In genomic region chr11:64220888-64221287, GRCm38 (mm10) we compare ENCODE assay signal across 15 mouse cellular contexts.
A peak's percentile ranks its signal among the peaks of the same experiment; 100 is the strongest.
DNase-seq lines count a peak whose midpoint lies in the region; ATAC-seq and TF ChIP-seq lines count a peak whose summit lies in the region.
"Had no signal": no experiment of that assay in that cellular context is flagged by ENCODE, and none has a peak within 500 bp of the region (broad histone marks: within the 10 kb centered on the region; RNA-seq: fewer than 3 reads in every experiment).

No protein-coding gene starts in this region.

- H3K9me3 ChIP-seq in heart, postnatal 0 days (replicated peaks; ENCODE audit: control insufficient read depth, low read length): no peaks in the 10 kb centered on the region
- no peaks in the 10 kb centered on the region for H3K9me3 ChIP-seq in MEL (replicated peaks; ENCODE audit: insufficient read depth, low read length)
- no peaks in the 10 kb centered on the region for H3K9me3 ChIP-seq in stomach, postnatal 0 days (ENCODE audit: control insufficient read depth, low read length)
- no peaks in the 10 kb centered on the region for H3K9me3 ChIP-seq in midbrain, embryonic 14.5 days (ENCODE audit: control insufficient read depth, low read length)
- H3K9me3 ChIP-seq: limb, embryonic 13.5 days had no signal

- DNase-seq in heart, postnatal 0 days (ENCODE audit: low spot score): no peak
- no peak for DNase-seq in heart, adult 18-20 months
- DNase-seq in lung, adult 2 months: no peak
- DNase-seq in lung, postnatal 10 days: no peak
- DNase-seq in MEL (ENCODE audit: low read depth, low spot score): peak; percentile 13
- DNase-seq in stomach, postnatal 0 days (ENCODE audit: low spot score): no peak
- DNase-seq in midbrain, embryonic 14.5 days: no peak
- DNase-seq: cerebellum, adult 11 months; cerebellum, postnatal 36 days; heart, postnatal 14 days; kidney, postnatal 14 days; thymus, postnatal 25 days had no signal

- H3K27ac ChIP-seq in heart, postnatal 0 days (ENCODE audit: low read depth): no peak overlapping the region
- no peak overlapping the region for H3K27ac ChIP-seq in MEL (ENCODE audit: control insufficient read depth, low read depth, low read length)
- no peak overlapping the region for H3K27ac ChIP-seq in stomach, postnatal 0 days (replicated peaks)
- H3K27ac ChIP-seq in midbrain, embryonic 14.5 days (replicated peaks; ENCODE audit: low read depth, low read length): no peak overlapping the region
- H3K27ac ChIP-seq: limb, embryonic 13.5 days; midbrain, embryonic 10.5 days had no signal

- no peak for TF ChIP-seq EP300 in heart, postnatal 0 days (IDR thresholded peaks at IDR 0.05; ENCODE audit: low read depth)
- no peak for TF ChIP-seq EP300 in MEL (IDR thresholded peaks at IDR 0.05; ENCODE audit: low read depth in 1 of 2, low read length in 2 of 2)
- no peak for TF ChIP-seq EP300 in stomach, postnatal 0 days (optimal IDR thresholded peaks at IDR 0.05)

- no peak for ATAC-seq in heart, postnatal 0 days (ENCODE audit: insufficient read depth, low read depth)
- ATAC-seq in stomach, postnatal 0 days (ENCODE audit: low FRiP score, low TSS enrichment): no peak
- ATAC-seq in midbrain, embryonic 14.5 days (ENCODE audit: low FRiP score, low TSS enrichment): no peak
- ATAC-seq: activated CD4-positive, CD25-positive, alpha-beta regulatory T cell, adult 4 months had no signal

- 85% methylated on average over 4 of the region's 4 CpGs for WGBS in heart, postnatal 0 days
- 91% methylated on average over 4 of the region's 4 CpGs for WGBS in lung, adult 2 months
- 93% methylated on average over 4 of the region's 4 CpGs for WGBS in stomach, postnatal 0 days
- WGBS in midbrain, embryonic 14.5 days: 93% methylated on average over 4 of the region's 4 CpGs

- TF ChIP-seq POLR2A in lung, adult 2 months (IDR thresholded peaks at IDR 0.05; ENCODE audit: borderline replicate concordance, extremely low read depth, low read depth, low read length): no peak
- TF ChIP-seq POLR2A in MEL (IDR thresholded peaks at IDR 0.05; ENCODE audit: control insufficient read depth in 1 of 2, insufficient read depth in 1 of 2, low read depth in 1 of 2, low read length in 2 of 2, poor library complexity in 1 of 2): no peak

- no peak overlapping the region for H3K9ac ChIP-seq in heart, postnatal 0 days (replicated peaks; ENCODE audit: low read depth, low read length)
- H3K9ac ChIP-seq in MEL (ENCODE audit: control insufficient read depth, low read depth, low read length, poor library complexity, severe bottlenecking): no peak overlapping the region
- no peak overlapping the region for H3K9ac ChIP-seq in stomach, postnatal 0 days (ENCODE audit: low read length)
- H3K9ac ChIP-seq in midbrain, embryonic 14.5 days (replicated peaks; ENCODE audit: low read length): no peak overlapping the region
- H3K9ac ChIP-seq: limb, embryonic 13.5 days had no signal

- no peak overlapping the region for H3K4me3 ChIP-seq in heart, postnatal 0 days (ENCODE audit: low read depth, low read length)
- H3K4me3 ChIP-seq in lung, adult 2 months (replicated peaks; ENCODE audit: extremely low read depth, low read depth, low read length): no peak overlapping the region
- H3K4me3 ChIP-seq in MEL (ENCODE audit: control insufficient read depth in 1 of 2, insufficient read depth in 1 of 2, low read depth in 2 of 2, low read length in 2 of 2): no peak overlapping the region
- H3K4me3 ChIP-seq in stomach, postnatal 0 days (ENCODE audit: low read depth, low read length): no peak overlapping the region
- no peak overlapping the region for H3K4me3 ChIP-seq in midbrain, embryonic 14.5 days (replicated peaks; ENCODE audit: low read depth, low read length)
- H3K4me3 ChIP-seq: limb, embryonic 13.5 days; midbrain, embryonic 10.5 days had no signal

- no peaks in the 10 kb centered on the region for H3K36me3 ChIP-seq in heart, postnatal 0 days (replicated peaks; ENCODE audit: control insufficient read depth, insufficient read depth, low read length)
- H3K36me3 ChIP-seq in MEL (ENCODE audit: control insufficient read depth in 1 of 2, insufficient read depth in 2 of 2, low read length in 2 of 2): no peaks in the 10 kb centered on the region
- no peaks in the 10 kb centered on the region for H3K36me3 ChIP-seq in stomach, postnatal 0 days (ENCODE audit: control insufficient read depth, insufficient read depth, low read length)
- no peaks in the 10 kb centered on the region for H3K36me3 ChIP-seq in midbrain, embryonic 14.5 days (ENCODE audit: control insufficient read depth, insufficient read depth, low read length)
- H3K36me3 ChIP-seq: limb, embryonic 13.5 days; midbrain, embryonic 10.5 days had no signal

- no peak overlapping the region for H3K4me2 ChIP-seq in heart, postnatal 0 days (ENCODE audit: low read depth, low read length)
- no peak overlapping the region for H3K4me2 ChIP-seq in stomach, postnatal 0 days (replicated peaks; ENCODE audit: low read depth)
- no peak overlapping the region for H3K4me2 ChIP-seq in midbrain, embryonic 14.5 days (ENCODE audit: low read length)
- H3K4me2 ChIP-seq: limb, embryonic 13.5 days had no signal

- peak; percentile 27 for TF ChIP-seq RAD21 in MEL (IDR thresholded peaks at IDR 0.05; ENCODE audit: low read depth, low read length)

- no peaks in the 10 kb centered on the region for H3K27me3 ChIP-seq in heart, postnatal 0 days (ENCODE audit: control insufficient read depth, insufficient read depth, low read length)
- no peaks in the 10 kb centered on the region for H3K27me3 ChIP-seq in MEL (ENCODE audit: control insufficient read depth in 1 of 2, insufficient read depth in 2 of 2, low read length in 2 of 2)
- no peaks in the 10 kb centered on the region for H3K27me3 ChIP-seq in stomach, postnatal 0 days (ENCODE audit: control insufficient read depth, insufficient read depth, low read length)
- H3K27me3 ChIP-seq in midbrain, embryonic 14.5 days (ENCODE audit: control insufficient read depth, insufficient read depth, low read length): no peaks in the 10 kb centered on the region
- H3K27me3 ChIP-seq: limb, embryonic 13.5 days had no signal

- peak; percentile 16; the same call in 1 of the 2 replicates for TF ChIP-seq CTCF in heart, postnatal 0 days (IDR thresholded peaks at IDR 0.05; ENCODE audit: low read depth)
- TF ChIP-seq CTCF in lung, adult 2 months (IDR thresholded peaks at IDR 0.05; ENCODE audit: insufficient read depth, low read length): peak; percentile 37; the same call in 1 of the 2 replicates
- TF ChIP-seq CTCF in MEL (IDR thresholded peaks at IDR 0.05 in 2 of 3, conservative IDR thresholded peaks at IDR 0.05 in 1 of 3; ENCODE audit: control insufficient read depth in 1 of 3, insufficient read depth in 1 of 3, low read depth in 2 of 3, low read length in 3 of 3, poor library complexity in 1 of 3, severe bottlenecking in 1 of 3): peak; percentile 19 to 38 (median 20); a peak in 4 of 6 replicates
- peak; percentile 50 for TF ChIP-seq CTCF in stomach, postnatal 0 days (IDR thresholded peaks at IDR 0.05; ENCODE audit: low read depth)

- no peaks in the 10 kb centered on the region for H3K79me2 ChIP-seq in MEL (ENCODE audit: control insufficient read depth, insufficient read depth, low read length, poor library complexity)

- no peaks in the 10 kb centered on the region for H3K4me1 ChIP-seq in heart, postnatal 0 days (ENCODE audit: control insufficient read depth, insufficient read depth)
- no peaks in the 10 kb centered on the region for H3K4me1 ChIP-seq in lung, adult 2 months (ENCODE audit: control insufficient read depth, insufficient read depth, low read length)
- H3K4me1 ChIP-seq in MEL (ENCODE audit: control insufficient read depth in 1 of 2, insufficient read depth in 2 of 2, low read length in 2 of 2): no peaks in the 10 kb centered on the region
- no peaks in the 10 kb centered on the region for H3K4me1 ChIP-seq in stomach, postnatal 0 days (replicated peaks; ENCODE audit: control insufficient read depth, insufficient read depth)
- H3K4me1 ChIP-seq in midbrain, embryonic 14.5 days (ENCODE audit: control insufficient read depth, insufficient read depth, low read length): no peaks in the 10 kb centered on the region
- H3K4me1 ChIP-seq: midbrain, embryonic 10.5 days had no signal

TF ChIP-seq in MEL, 35 proteins besides CTCF, POLR2A, EP300 and RAD21:
- peak; percentile 41 for TF ChIP-seq SMC3 (IDR thresholded peaks at IDR 0.05; ENCODE audit: low read depth, low read length)
- no peak for TF ChIP-seq GABPA (IDR thresholded peaks at IDR 0.05; ENCODE audit: low read depth, low read length)
- TF ChIP-seq TAL1 (IDR thresholded peaks at IDR 0.05; ENCODE audit: low read length): no peak
TF ChIP-seq in MEL: peak in this region for 1.
